ENCODE assay signal across 8 mouse cellular contexts in genomic region chr6:99954832-99955830, GRCm38 (mm10).
DNase-seq lines count a peak whose midpoint lies in the region; ATAC-seq lines count a peak whose summit lies in the region.
"Had no signal": no experiment of that assay in that cellular context is flagged by ENCODE, and none has a peak within 500 bp of the region (broad histone marks: within the 10 kb centered on the region; RNA-seq: fewer than 3 reads in every experiment).

No protein-coding gene starts in this region.

- no peaks in the 10 kb centered on the region for H3K36me3 ChIP-seq in lung, embryonic 15.5 days
- H3K36me3 ChIP-seq in heart, embryonic 16.5 days (ENCODE audit: control insufficient read depth, insufficient read depth), result no peaks in the 10 kb centered on the region
- H3K36me3 ChIP-seq: limb, embryonic 13.5 days had no signal

- ATAC-seq in lung, embryonic 15.5 days (ENCODE audit: borderline replicate concordance, extremely low read depth, low FRiP score, low TSS enrichment), result peak; percentile 67; the same call in 1 of the 2 replicates
- peak; percentile 62 for ATAC-seq in heart, embryonic 16.5 days (replicated peaks; ENCODE audit: extremely low read depth, insufficient read depth, low FRiP score)

- H3K9me3 ChIP-seq in lung, embryonic 15.5 days, result no peaks in the 10 kb centered on the region
- no peaks in the 10 kb centered on the region for H3K9me3 ChIP-seq in heart, embryonic 16.5 days (replicated peaks; ENCODE audit: control insufficient read depth, low read length)
- H3K9me3 ChIP-seq: limb, embryonic 13.5 days had no signal

- H3K4me1 ChIP-seq in lung, embryonic 15.5 days, result peaks cover 18% of the 10 kb centered on the region; the same call in 1 of the 2 replicates
- peaks cover 41% of the 10 kb centered on the region for H3K4me1 ChIP-seq in heart, embryonic 16.5 days (ENCODE audit: control insufficient read depth, insufficient read depth, low read length)

- WGBS in lung, embryonic 15.5 days, result 69% methylated on average over 22 of the region's 22 CpGs
- 61% methylated on average over 22 of the region's 22 CpGs for WGBS in heart, embryonic 16.5 days

- H3K4me3 ChIP-seq in lung, embryonic 15.5 days, result no peak overlapping the region
- H3K4me3 ChIP-seq in heart, embryonic 16.5 days (ENCODE audit: low read length), result no peak overlapping the region
- H3K4me3 ChIP-seq: limb, embryonic 13.5 days had no signal

- intact Hi-C loops in gastrocnemius, postnatal 36 days (cut with DNase I), result no loop called here

- H3K9ac ChIP-seq in lung, embryonic 15.5 days, result no peak overlapping the region
- H3K9ac ChIP-seq in heart, embryonic 16.5 days (ENCODE audit: low read length), result no peak overlapping the region
- H3K9ac ChIP-seq: limb, embryonic 13.5 days had no signal

- H3K27me3 ChIP-seq in lung, embryonic 15.5 days, result no peaks in the 10 kb centered on the region
- H3K27me3 ChIP-seq in heart, embryonic 16.5 days (ENCODE audit: control insufficient read depth, insufficient read depth, low read length), result peaks cover 6% of the 10 kb centered on the region; the same call in 1 of the 2 replicates

- no peak for DNase-seq in lung, adult 18-20 months
- DNase-seq in kidney, postnatal 36 days, result peak; percentile 37 to 47
- DNase-seq in thymus, postnatal 36 days, result peak; percentile 29 to 52
- DNase-seq in right cerebral cortex, postnatal 4 days, result no peak
- DNase-seq in gastrocnemius, postnatal 36 days, result no peak

- no peak overlapping the region for H3K4me2 ChIP-seq in lung, embryonic 15.5 days
- H3K4me2 ChIP-seq in heart, embryonic 16.5 days (ENCODE audit: low read depth, low read length), result no peak overlapping the region
- H3K4me2 ChIP-seq: limb, embryonic 13.5 days had no signal

- H3K27ac ChIP-seq in lung, embryonic 15.5 days, result no peak overlapping the region
- peak overlapping the region; percentile 55; the same call in 1 of the 2 replicates for H3K27ac ChIP-seq in heart, embryonic 16.5 days (ENCODE audit: low read length)
- H3K27ac ChIP-seq: limb, embryonic 13.5 days had no signal

Comparison
In these comparisons a context has a peak if more than half of its experiments do, and no peak if none do; other contexts are left out.
1. DNase-seq: peak in kidney, postnatal 36 days (2 of 2) and thymus, postnatal 36 days (2 of 2); none in lung, adult 18-20 months (0 of 2), right cerebral cortex, postnatal 4 days (single experiment) and gastrocnemius, postnatal 36 days (0 of 2).